Comparison of ENCODE assay signal across 29 mouse cellular contexts in the genomic region with DNA sequence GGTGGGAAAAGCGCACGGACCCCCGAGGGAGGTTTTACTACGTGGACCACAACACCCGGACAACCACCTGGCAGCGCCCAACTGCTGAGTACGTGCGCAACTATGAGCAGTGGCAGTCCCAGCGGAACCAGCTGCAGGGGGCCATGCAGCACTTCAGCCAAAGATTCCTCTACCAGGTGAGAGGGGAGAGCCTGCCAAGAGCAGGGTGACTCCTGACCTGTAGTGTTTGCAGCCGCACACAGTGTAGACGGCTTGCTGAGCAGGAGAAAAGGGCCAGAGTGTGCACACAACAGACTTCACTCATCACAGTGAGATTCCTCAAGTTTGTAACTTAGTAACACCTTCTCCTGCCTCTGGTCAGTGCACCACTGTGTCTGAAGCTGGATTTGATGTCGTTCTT. TPM values are rescaled to one million over a fixed set of nuclear protein-coding genes. Genes with fewer than 3 reads are reported as not detected.
DNase-seq lines count a peak whose midpoint lies in the region; ATAC-seq lines count a peak whose summit lies in the region.
"Had no signal": no experiment of that assay in that cellular context is flagged by ENCODE, and none has a peak within 500 bp of the region (broad histone marks: within the 10 kb centered on the region; RNA-seq: fewer than 3 reads in every experiment).

No protein-coding gene starts in this region.

- H3K27me3 ChIP-seq in heart, embryonic 13.5 days (replicated peaks): no peaks in the 10 kb centered on the region
- H3K27me3 ChIP-seq in lung, embryonic 15.5 days: no peaks in the 10 kb centered on the region
- H3K27me3 ChIP-seq in limb, embryonic 10.5 days (ENCODE audit: low read depth, poor library complexity, severe bottlenecking): no peaks in the 10 kb centered on the region
- H3K27me3 ChIP-seq in limb, embryonic 15.5 days: no peaks in the 10 kb centered on the region
- H3K27me3 ChIP-seq: embryonic facial prominence, embryonic 15.5 days; forebrain, embryonic 12.5 days; intestine, embryonic 15.5 days; midbrain, embryonic 15.5 days; neural tube, embryonic 12.5 days; Patski had no signal

- H3K9ac ChIP-seq in heart, embryonic 13.5 days: no peak overlapping the region
- no peak overlapping the region for H3K9ac ChIP-seq in lung, embryonic 15.5 days
- no peak overlapping the region for H3K9ac ChIP-seq in limb, embryonic 15.5 days
- H3K9ac ChIP-seq: embryonic facial prominence, embryonic 15.5 days; forebrain, embryonic 12.5 days; forebrain, postnatal 0 days; intestine, embryonic 15.5 days; midbrain, embryonic 15.5 days; neural tube, embryonic 12.5 days had no signal

- H3K4me1 ChIP-seq in heart, embryonic 13.5 days: peaks cover 47% of the 10 kb centered on the region
- peaks cover 28% of the 10 kb centered on the region for H3K4me1 ChIP-seq in lung, embryonic 15.5 days
- peaks cover 14% of the 10 kb centered on the region for H3K4me1 ChIP-seq in limb, embryonic 10.5 days
- peaks cover 10% of the 10 kb centered on the region; the same call in 1 of the 2 replicates for H3K4me1 ChIP-seq in limb, embryonic 15.5 days
- H3K4me1 ChIP-seq: forebrain, embryonic 12.5 days; midbrain, embryonic 15.5 days had no signal

- no peak for DNase-seq in heart, adult 8-10 months (ENCODE audit: low spot score)
- no peak for DNase-seq in lung, postnatal 14 days
- DNase-seq in limb, embryonic 10.5 days (ENCODE audit: low spot score): no peak
- DNase-seq: adrenal gland, postnatal 25 days; cerebellum, adult 11-12 months; cerebellum, adult 9-11 months; embryo, embryonic 11 days; forebrain, postnatal 0 days; kidney, adult 2 months; kidney, postnatal 36 days; right cerebral cortex, postnatal 4 days; thymus, adult 18-20 months; thymus, postnatal 25 days had no signal

- H3K36me3 ChIP-seq in heart, embryonic 13.5 days: peaks cover 19% of the 10 kb centered on the region
- H3K36me3 ChIP-seq in lung, embryonic 15.5 days: no peaks in the 10 kb centered on the region
- H3K36me3 ChIP-seq in limb, embryonic 10.5 days: peaks cover 53% of the 10 kb centered on the region
- peaks cover 10% of the 10 kb centered on the region; the same call in 1 of the 2 replicates for H3K36me3 ChIP-seq in limb, embryonic 15.5 days
- H3K36me3 ChIP-seq: embryonic facial prominence, embryonic 15.5 days; intestine, embryonic 15.5 days had no signal

- H3K9me3 ChIP-seq in heart, embryonic 13.5 days: 0 out of 2 replicates have a peak, but pooled peaks cover 2% of the 10 kb centered on the region
- H3K9me3 ChIP-seq in lung, embryonic 15.5 days: no peaks in the 10 kb centered on the region
- no peaks in the 10 kb centered on the region for H3K9me3 ChIP-seq in limb, embryonic 10.5 days (replicated peaks)
- no peaks in the 10 kb centered on the region for H3K9me3 ChIP-seq in limb, embryonic 15.5 days
- H3K9me3 ChIP-seq: embryonic facial prominence, embryonic 15.5 days; forebrain, embryonic 12.5 days; intestine, embryonic 15.5 days; midbrain, embryonic 15.5 days; neural tube, embryonic 12.5 days had no signal

- H3K27ac ChIP-seq in heart, embryonic 13.5 days (replicated peaks): 0 out of 2 replicates have a peak overlapping the region, but pooled peaks have one; percentile 12
- peak overlapping the region; percentile 85 for H3K27ac ChIP-seq in lung, embryonic 15.5 days
- 0 out of 2 replicates have a peak overlapping the region, but pooled peaks have one; percentile 3 for H3K27ac ChIP-seq in limb, embryonic 10.5 days
- H3K27ac ChIP-seq in limb, embryonic 15.5 days: peak overlapping the region; percentile 35
- H3K27ac ChIP-seq: embryonic facial prominence, embryonic 15.5 days; forebrain, embryonic 12.5 days; hindbrain, postnatal 0 days; intestine, embryonic 15.5 days; layer of hippocampus, adult 2 months; left cerebral cortex, adult 2 months; midbrain, embryonic 15.5 days; neural tube, embryonic 12.5 days; stomach, postnatal 0 days had no signal

- 75% methylated on average over 12 of the region's 12 CpGs for WGBS in heart, embryonic 13.5 days
- 67% methylated on average over 12 of the region's 12 CpGs for WGBS in lung, embryonic 15.5 days
- 93% methylated on average over 12 of the region's 12 CpGs for WGBS in limb, embryonic 10.5 days
- WGBS in limb, embryonic 15.5 days: 80% methylated on average over 12 of the region's 12 CpGs

- no peak overlapping the region for H3K4me3 ChIP-seq in heart, embryonic 13.5 days
- no peak overlapping the region for H3K4me3 ChIP-seq in lung, embryonic 15.5 days
- no peak overlapping the region for H3K4me3 ChIP-seq in limb, embryonic 10.5 days
- no peak overlapping the region for H3K4me3 ChIP-seq in limb, embryonic 15.5 days
- H3K4me3 ChIP-seq: embryonic facial prominence, embryonic 15.5 days; forebrain, embryonic 12.5 days; intestine, embryonic 15.5 days; layer of hippocampus, adult 2 months; left cerebral cortex, adult 2 months; midbrain, embryonic 15.5 days; myocyte; neural tube, embryonic 12.5 days had no signal

- no peak overlapping the region for H3K4me2 ChIP-seq in heart, embryonic 13.5 days
- H3K4me2 ChIP-seq in lung, embryonic 15.5 days: no peak overlapping the region
- H3K4me2 ChIP-seq in limb, embryonic 15.5 days: no peak overlapping the region
- H3K4me2 ChIP-seq: embryonic facial prominence, embryonic 15.5 days; forebrain, embryonic 12.5 days; intestine, embryonic 15.5 days; liver, embryonic 11.5 days; midbrain, embryonic 15.5 days; neural tube, embryonic 12.5 days had no signal

- ATAC-seq in heart, embryonic 13.5 days (ENCODE audit: extremely low read depth, insufficient number of reproducible peaks, low FRiP score, low TSS enrichment): no peak
- ATAC-seq in lung, embryonic 15.5 days (ENCODE audit: borderline replicate concordance, extremely low read depth, low FRiP score, low TSS enrichment): peak; percentile 75
- no peak for ATAC-seq in limb, embryonic 15.5 days (ENCODE audit: insufficient number of reproducible peaks, low FRiP score, low TSS enrichment, low read depth)
- ATAC-seq in monocyte, adult 5-6 weeks (replicated peaks; ENCODE audit: insufficient number of reproducible peaks, low FRiP score, low TSS enrichment, poor library complexity, severe bottlenecking): no peak
- ATAC-seq: forebrain, postnatal 0 days; hindbrain, postnatal 0 days; intestine, embryonic 15.5 days; midbrain, embryonic 15.5 days; Patski had no signal

RNA-seq across cellular contexts. Expression of gene Psmd7, which starts 47.6 kb away (rescaled TPM):
- 176 and 196 TPM in 2 replicates for polyA plus RNA-seq in heart, embryonic 13.5 days (2015; fragmentation: Nextera tagmentation; extraction: Ambion mirVana)
- total RNA-seq in heart, adult 8-10 months (2022): 100 to 1,000 TPM; 103 to 113 (median 104) TPM
- polyA plus RNA-seq in lung, embryonic 15.5 days (2015; fragmentation: Nextera tagmentation; extraction: Ambion mirVana): 252 and 256 TPM in 2 replicates
- 399 and 404 TPM in 2 replicates for polyA plus RNA-seq in limb, embryonic 10.5 days (2016; fragmentation: Nextera tagmentation; extraction: Ambion mirVana)
- 273 and 293 TPM in 2 replicates for polyA plus RNA-seq in limb, embryonic 15.5 days (2015; fragmentation: Nextera tagmentation; extraction: Ambion mirVana)
- 42.9 to 56.8 TPM (median 56.4 TPM) in 3 replicates for total RNA-seq in monocyte, adult 5-6 weeks (2017)

Comparison
In these comparisons a context has a peak if more than half of its experiments do, and no peak if none do; other contexts are left out.
1. H3K27ac ChIP-seq: peak in every context shown above with its lines; median percentile 85 in lung, embryonic 15.5 days; 35 in limb, embryonic 15.5 days; 12 in heart, embryonic 13.5 days; 3 in limb, embryonic 10.5 days.